Mouse (Mus musculus) layer of hippocampus, adult 18-20 months (tissue): Measurements from ENCODE around the gene Siglecg. TPM values are rescaled to one million over a fixed set of nuclear protein-coding genes. Genes with fewer than 3 reads are reported as not detected.

Source experiments
- DNase-seq, 2 experiments: peaks; one replicate each; pipeline ENCODE4 v3.0.0; 2022; ENCODE audit warnings: low spot score in 2 of 2
- microRNA-seq, 2 experiments: library from miRNA; unstranded; fragments of <30 nt; microRNA quantifications; one replicate each; pipeline ENCODE4 v1.2.0; 2021
- total RNA-seq, 2 experiments: library from RNA; stranded (reverse); gene quantifications; 2 replicates each; pipeline ENCODE4 v1.2.3; 2021

Gene Siglecg
- total RNA-seq, 2 experiments from 2014 or later: not detected

DNA sequence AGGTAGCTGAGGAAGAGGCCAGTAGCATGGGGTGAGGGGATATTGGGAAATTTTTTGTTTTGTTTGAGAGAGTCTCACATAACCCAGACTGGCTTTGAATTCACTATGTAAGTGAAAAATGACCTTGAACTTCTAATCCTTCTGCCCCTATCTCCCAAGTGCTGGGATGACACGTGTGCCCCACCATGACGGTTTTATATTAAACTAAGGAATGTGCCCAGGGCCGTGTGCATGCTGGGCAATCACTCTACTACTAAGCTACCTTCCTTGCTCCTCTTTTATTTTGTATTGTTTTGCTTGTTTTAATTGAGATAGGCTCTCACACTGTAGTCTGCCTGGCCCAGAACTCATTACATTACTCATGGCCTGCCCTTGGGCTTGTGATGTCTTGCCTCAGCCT lies 33.1 kb downstream of the Siglecg start:
- no peak for DNase-seq

DNA sequence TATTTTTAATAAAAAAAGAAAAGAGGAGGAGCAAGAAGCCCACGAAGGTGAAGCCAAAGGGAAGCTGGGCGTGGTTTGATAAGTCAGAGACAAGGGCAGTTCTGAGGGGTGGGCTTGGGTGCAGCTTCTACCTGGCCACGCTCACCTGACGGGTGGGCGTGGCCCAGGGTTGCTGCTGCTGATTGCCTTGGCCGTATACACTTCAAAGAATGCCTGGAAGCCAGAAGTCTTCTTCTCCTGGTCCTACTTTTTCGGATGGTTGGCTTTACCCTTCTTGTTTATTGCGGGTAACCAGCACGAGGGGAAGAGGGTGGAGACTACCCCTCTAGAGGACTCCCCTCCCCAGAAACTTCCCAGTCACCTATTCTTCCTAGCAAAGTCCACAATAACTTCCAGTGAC lies 34.7 kb downstream of the Siglecg start:
- no peak for DNase-seq

GRCm38 (mm10) chr7:43443126-43443916 lies 35.3 kb downstream of the Siglecg start:
- DNase-seq: peak; percentile 66 to 79

- peak; percentile 93 to 96 for DNase-seq
These were observed 35.9 kb downstream of the Siglecg start, which contains the start of the genes Etfb and Gm45233 for GRCm38 (mm10) chr7:43443917-43444293. TSS of gene Etfb (plus strand) at chr7:43444083. TSS of gene Gm45233 (plus strand) at chr7:43444128.

DNA sequence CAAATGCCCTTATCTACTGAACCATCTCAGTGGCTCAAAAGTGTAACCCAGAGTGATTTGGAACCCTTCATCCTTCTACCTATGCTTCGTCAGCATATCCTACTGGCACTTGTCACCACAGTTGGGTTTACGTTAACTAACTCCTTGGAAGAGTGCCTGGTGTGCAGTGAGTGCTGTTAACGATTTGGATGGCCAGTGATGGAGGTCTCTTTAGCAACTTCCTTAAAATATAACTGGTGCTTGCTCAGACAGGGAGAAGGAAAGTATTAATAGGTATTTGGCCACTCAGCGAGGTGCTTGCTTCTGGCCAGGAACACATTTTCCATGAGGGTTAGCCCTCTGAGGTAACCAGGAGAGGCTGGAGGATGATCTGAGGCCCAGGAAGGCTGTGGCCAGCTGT lies 39.8 kb downstream of the Siglecg start:
- no peak for DNase-seq

DNA sequence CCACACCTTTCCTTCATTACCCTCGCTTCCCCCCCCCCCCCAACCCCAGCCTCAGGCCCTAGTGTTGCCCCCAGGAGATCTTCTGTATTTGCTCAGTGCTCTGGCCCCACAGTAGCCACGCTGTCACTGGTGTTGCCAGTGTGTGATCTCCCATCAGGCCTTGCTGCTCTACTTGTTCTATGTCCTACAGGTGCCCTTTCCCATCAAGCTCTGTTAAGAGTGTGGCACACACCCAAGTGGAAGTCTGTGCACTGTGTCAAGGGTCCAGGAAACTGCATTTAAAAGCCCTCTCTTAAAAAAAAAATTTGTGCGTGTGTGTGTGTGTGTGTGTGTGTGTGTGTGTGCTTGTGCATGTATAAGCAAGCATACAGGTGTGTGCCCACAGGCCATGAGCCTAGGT lies 40.2 kb downstream of the Siglecg start:
- no peak for DNase-seq

GRCm38 (mm10) chr7:43449811-43450210 lies 41.8 kb downstream of the Siglecg start:
- no peak for DNase-seq

- no peak for DNase-seq
These were observed 43.7 kb downstream of the Siglecg start for GRCm38 (mm10) chr7:43451726-43452125.

DNA sequence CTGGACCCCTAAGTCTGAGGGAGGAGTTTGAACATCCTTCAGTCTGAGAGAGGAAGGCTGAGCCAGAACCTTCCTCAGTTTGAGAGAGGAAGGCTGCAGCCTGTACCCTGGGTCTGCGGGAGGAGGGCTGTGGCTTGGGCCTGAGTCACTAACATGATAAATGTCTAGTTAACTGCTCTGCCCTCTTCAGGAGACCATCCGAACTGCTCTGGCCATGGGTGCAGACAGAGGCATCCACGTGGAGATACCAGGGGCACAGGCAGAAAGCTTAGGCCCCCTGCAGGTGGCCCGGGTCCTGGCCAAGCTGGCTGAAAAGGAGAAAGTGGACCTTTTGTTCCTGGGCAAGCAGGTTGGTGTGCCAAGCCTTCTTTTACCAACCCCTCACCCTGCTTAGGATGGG lies 44.6 kb downstream of the Siglecg start:
- DNase-seq: no peak

DNA sequence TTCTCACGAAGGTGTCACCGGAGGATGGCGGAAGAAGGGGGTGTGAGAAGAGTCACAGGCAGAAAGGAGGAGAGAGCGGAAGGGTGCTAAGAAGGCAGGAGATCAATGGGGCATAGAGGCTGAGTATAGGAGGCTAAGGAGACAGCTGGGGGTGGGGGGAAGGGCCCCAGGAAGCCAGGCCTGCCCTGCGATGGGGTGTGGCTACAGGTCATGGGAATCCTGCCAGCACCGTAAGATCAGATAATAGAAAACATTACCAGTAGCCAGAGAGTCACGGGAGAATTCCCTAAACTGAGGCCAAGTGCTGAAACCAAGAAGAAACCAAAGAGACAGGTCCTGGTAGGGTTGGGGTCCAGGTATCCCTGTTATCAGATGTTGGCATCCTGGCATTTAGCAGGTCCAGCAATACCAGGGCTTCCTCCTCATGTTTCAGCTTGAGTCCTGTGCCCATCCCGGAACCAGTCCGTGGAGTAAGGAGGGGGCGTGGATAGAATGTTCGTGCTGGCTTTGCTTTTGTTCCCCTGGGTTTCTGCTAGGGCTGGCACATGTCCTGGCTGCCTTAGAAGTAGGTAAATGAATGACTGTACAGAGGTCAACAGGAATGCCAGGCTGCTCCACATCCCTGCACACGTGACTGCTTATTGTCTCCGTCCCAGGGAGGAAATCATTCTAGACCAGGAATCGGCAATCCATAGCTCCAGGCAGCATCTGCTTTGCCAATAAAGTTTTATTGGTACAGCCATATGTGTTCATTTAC lies 45.8 kb downstream of the Siglecg start:
- no peak for DNase-seq

DNA sequence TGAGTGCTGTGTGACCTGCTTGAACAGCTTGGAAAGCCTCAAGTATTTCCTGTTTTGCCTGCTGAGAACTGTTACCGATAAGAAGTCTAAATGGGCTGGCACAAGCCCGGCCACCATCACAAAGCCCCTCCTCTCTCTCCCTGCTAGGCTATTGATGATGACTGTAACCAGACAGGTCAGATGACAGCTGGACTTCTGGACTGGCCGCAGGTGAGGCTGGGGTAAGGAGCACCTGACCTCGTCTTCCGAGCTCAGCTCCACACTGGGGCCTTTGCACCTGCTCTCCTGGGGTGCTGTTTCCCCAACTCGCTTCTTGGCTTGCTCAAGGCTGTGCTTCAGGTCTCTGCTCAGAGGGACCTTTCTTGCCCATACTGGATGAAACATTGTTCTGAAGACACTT lies 46.4 kb downstream of the Siglecg start:
- no peak for DNase-seq

GRCm38 (mm10) chr7:43462851-43463250 lies 54.8 kb downstream of the Siglecg start, which contains the start of gene Vsig10l:
TSS of gene Vsig10l (plus strand) at chr7:43463151.
- DNase-seq: no peak

DNA sequence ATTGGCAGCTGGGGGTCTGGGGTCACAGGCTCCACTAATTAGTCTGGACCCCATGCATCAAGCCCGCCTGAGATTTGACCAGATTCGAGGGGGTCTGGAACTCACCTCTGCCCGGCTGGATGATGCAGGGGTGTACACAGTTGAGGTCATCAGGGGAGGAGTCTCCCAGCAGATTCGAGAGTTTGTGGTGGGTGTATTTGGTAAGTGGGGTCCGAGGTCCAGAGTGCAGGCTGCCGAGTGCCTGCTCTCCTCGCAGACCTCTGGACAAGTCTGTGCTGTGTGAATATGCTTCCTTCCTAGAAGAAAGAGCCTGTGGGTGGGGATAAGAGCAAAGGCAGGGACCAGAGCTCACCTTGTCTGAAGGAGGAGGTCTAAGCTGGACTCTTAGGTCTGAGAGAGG lies 56.0 kb downstream of the Siglecg start:
- no peak for DNase-seq

DNA sequence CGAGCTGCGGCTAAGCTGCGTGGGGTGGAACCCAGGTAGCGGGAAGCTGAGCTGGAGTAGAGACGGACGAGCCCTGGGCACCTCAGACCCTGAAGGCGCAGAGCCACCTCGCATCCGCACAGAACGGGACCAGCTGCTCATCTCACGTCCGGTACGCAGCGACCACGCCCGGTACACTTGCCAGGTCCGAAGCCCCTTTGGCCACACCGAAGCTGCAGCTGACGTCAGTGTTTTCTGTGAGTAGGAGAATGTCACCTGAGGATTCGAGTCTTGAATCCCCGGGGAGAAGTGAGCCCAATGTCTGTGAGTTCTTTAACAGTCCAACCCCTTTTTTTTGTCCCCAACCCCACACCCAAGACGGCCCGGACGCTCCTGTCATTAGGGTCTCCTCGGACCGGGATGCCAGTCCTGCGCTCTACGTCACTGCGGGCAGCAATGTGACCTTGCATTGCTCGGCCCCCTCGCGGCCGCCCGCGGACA lies 56.9 kb downstream of the Siglecg start:
- DNase-seq: no peak

GRCm38 (mm10) chr7:43465344-43466098 lies 57.5 kb downstream of the Siglecg start:
- DNase-seq: peak; percentile 69 to 80

DNA sequence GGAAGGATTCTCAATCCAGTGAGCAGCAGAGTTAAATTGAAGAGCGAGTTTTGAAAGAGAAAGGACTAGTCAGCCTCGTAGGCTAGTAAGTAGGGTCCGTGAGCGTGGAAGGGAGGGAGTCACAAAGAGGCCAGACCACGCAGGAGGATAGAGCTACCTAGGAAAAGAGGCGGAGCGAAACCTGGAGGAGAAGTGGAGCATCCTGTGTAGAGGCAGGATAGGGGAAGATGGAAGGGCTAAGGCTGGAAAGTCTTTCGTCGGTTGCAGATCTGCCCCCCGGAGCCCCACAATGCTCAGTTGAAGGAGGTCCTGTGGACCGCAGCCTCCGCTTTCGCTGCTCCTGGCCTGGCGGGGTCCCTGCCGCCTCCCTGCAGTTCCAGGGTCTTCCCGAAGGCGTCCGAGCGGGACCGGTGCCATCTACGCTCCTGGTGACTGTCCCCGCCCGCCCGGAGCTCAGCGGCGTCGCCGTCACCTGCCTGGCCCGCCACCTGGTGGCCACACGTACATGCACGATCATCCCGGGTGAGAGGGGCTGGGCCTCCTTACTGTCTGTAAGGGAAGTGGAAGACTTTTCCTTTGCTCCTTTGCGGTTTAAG lies 58.2 kb downstream of the Siglecg start:
- peak; percentile 51 to 79 for DNase-seq

Small RNA genes lying within 50 kb of the gene (microRNA-seq; reads per million reads assigned to microRNA genes)
- gene Mir7051: 0.20 to 0.49 reads per million in 2 experiments

Other genes with a start within 250 kb of the Siglecg start
- gene Zfp715, start 94.9 kb upstream of the Siglecg start, total RNA-seq: 10 to 100 TPM; 20.9 to 22.5 TPM
- 1 to 10 TPM; 1.1 to 1.3 TPM for gene Siglecf, start 56.9 kb upstream of the Siglecg start, total RNA-seq
- not detected for gene Lim2, start 19.5 kb downstream of the Siglecg start, total RNA-seq
- not detected for gene Nkg7, start 28.9 kb downstream of the Siglecg start, total RNA-seq
- not detected for gene Cldnd2, start 32.6 kb downstream of the Siglecg start, total RNA-seq
- 10 to 100 TPM; 72.8 to 74.5 TPM for gene Etfb, start 35.9 kb downstream of the Siglecg start, total RNA-seq
- 1 to 10 TPM in 1 of 2 experiments, under 1 TPM in 1; 0.82 to 1.1 TPM for gene Gm45233, start 35.9 kb downstream of the Siglecg start, total RNA-seq
- 1 to 10 TPM; 2.6 to 2.7 TPM for gene Vsig10l, start 54.9 kb downstream of the Siglecg start, total RNA-seq
- gene Iglon5, start 81.9 kb downstream of the Siglecg start, total RNA-seq: 10 to 100 TPM; 21.4 to 23.2 TPM
- gene 4931406B18Rik, start 97.7 kb downstream of the Siglecg start, total RNA-seq: not detected
- gene Cd33, start 136.2 kb downstream of the Siglecg start, total RNA-seq: 1 to 10 TPM; 2.9 to 4.6 TPM
- 1 to 10 TPM; 5.5 to 6.9 TPM for gene Zfp658, start 154.1 kb downstream of the Siglecg start, total RNA-seq
- 10 to 100 TPM; 18.5 to 19.1 TPM for gene Zfp719, start 171.4 kb downstream of the Siglecg start, total RNA-seq
- gene Zfp819, start 199.0 kb downstream of the Siglecg start, total RNA-seq: under 1 TPM in 1 of 2 experiments, not detected in 1; 0.15 TPM
- gene Ceacam18, start 226.5 kb downstream of the Siglecg start, total RNA-seq: under 1 TPM in 1 of 2 experiments, not detected in 1; 0.15 TPM